Mouse (Mus musculus) G1E (cell line): Measurements from ENCODE around the gene Hist1h4d.

ENCODE experiments used
- CTCF ChIP-seq: IDR thresholded peaks from 2 replicates; pipeline ENCODE4 v1.5.1; 2012; ENCODE audit warnings: low read depth, low read length, inconsistent platforms, mixed read lengths
- GATA1 ChIP-seq: IDR thresholded peaks from 2 replicates; pipeline ENCODE4 v1.6.1; 2012; ENCODE audit warnings: borderline replicate concordance, low read length, inconsistent platforms, mixed read lengths
- POLR2AphosphoS5 ChIP-seq: IDR thresholded peaks from 2 replicates; pipeline ENCODE4 v1.6.1; 2012; ENCODE audit warnings: low read depth, low read length, inconsistent platforms; ENCODE audit not compliant: insufficient replicate concordance
- TAL1 ChIP-seq: conservative IDR thresholded peaks from 2 replicates; pipeline ENCODE4 v1.6.1; 2012; ENCODE audit warnings: low read depth, low read length, inconsistent platforms, mixed read lengths

DNA sequence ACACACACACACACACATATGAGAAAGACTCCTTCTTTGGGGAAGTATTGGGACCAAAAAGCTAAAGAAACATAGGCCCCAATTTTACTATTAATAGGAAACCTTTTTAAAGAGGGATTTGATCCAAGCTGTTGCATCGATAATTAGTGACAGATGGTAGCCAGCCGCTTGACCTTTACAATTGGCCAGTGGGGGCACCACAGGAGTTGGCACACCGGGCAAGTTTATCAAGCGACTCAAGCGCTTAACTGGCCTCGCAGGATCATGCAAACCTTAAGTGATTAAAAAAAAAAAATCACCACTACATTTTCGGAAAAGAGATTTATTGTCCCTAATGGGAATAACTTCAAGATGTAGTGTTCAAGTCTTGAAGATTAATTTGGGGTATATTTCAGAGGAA, 11.2 kb downstream of the Hist1h4d start:
- no peak for TF ChIP-seq TAL1
- no peak for TF ChIP-seq CTCF
- TF ChIP-seq GATA1: no peak
- no peak for TF ChIP-seq POLR2AphosphoS5
